Mouse (Mus musculus): ENCODE results near the gene Axdnd1. TPM values are rescaled to one million over a fixed set of nuclear protein-coding genes. Genes with fewer than 3 reads are reported as not detected.

Axdnd1 gene
- polyA plus RNA-seq, 1 experiment = not detected

GRCm38 (mm10) chr1:156280131-156280530 lies 140.8 kb downstream of the Axdnd1 start:
- 74% methylated on average over 7 of the region's 7 CpGs for WGBS
- H3K36me3 ChIP-seq (ENCODE audit: control insufficient read depth, insufficient read depth, low read length) = no peaks in the 10 kb centered on the region
- no peaks in the 10 kb centered on the region for H3K27me3 ChIP-seq (ENCODE audit: control insufficient read depth, insufficient read depth, low read length)
- H3K27ac ChIP-seq (ENCODE audit: insufficient read depth, low read depth, low read length) = no peak overlapping the region
- H3K4me1 ChIP-seq (ENCODE audit: control insufficient read depth, insufficient read depth, insufficient read length, low read length) = no peaks in the 10 kb centered on the region
- TF ChIP-seq CTCF (IDR thresholded peaks at IDR 0.05; ENCODE audit: extremely low read depth, insufficient read length, insufficient replicate concordance, low read depth, low read length) (no peak), POLR2A (IDR thresholded peaks at IDR 0.05; ENCODE audit: low read depth, low read length) (no peak)
- no peak overlapping the region for H3K4me3 ChIP-seq (ENCODE audit: low read depth, low read length)

- Histone ChIP-seq H3K4me3 (ENCODE audit: low read depth, low read length) (no peak overlapping the region), H3K36me3 (ENCODE audit: control insufficient read depth, insufficient read depth, low read length) (no peaks in the 10 kb centered on the region), H3K27me3 (ENCODE audit: control insufficient read depth, insufficient read depth, low read length) (no peaks in the 10 kb centered on the region), H3K27ac (ENCODE audit: insufficient read depth, low read depth, low read length) (no peak overlapping the region), H3K4me1 (ENCODE audit: control insufficient read depth, insufficient read depth, insufficient read length, low read length) (no peaks in the 10 kb centered on the region)
- 66% methylated on average over 7 of the region's 7 CpGs for WGBS
- TF ChIP-seq POLR2A (IDR thresholded peaks at IDR 0.05; ENCODE audit: low read depth, low read length) (no peak), CTCF (IDR thresholded peaks at IDR 0.05; ENCODE audit: extremely low read depth, insufficient read length, insufficient replicate concordance, low read depth, low read length) (no peak)
Observed at GRCm38 (mm10) chr1:156273647-156274046, 147.3 kb downstream of the Axdnd1 start.

Other genes starting within 250 kb of the Axdnd1 start
- gene Fam163a, start 216.1 kb downstream of the Axdnd1 start, polyA plus RNA-seq (2012; rRNA removed) = 0.16 and 0.17 TPM in 2 replicates
- gene Tdrd5, start 117.5 kb downstream of the Axdnd1 start, polyA plus RNA-seq (2012; rRNA removed) = not detected in 2 replicates
- 0.11 TPM in 1 of 2 replicates, not detected in the other for gene Nphs2, start 110.4 kb downstream of the Axdnd1 start, polyA plus RNA-seq (2012; rRNA removed)
- gene Gm2000, start 55.1 kb downstream of the Axdnd1 start, polyA plus RNA-seq (2012; rRNA removed) = 9.2 and 17.4 TPM in 2 replicates
- gene Soat1, start 53.2 kb upstream of the Axdnd1 start, polyA plus RNA-seq (2012; rRNA removed) = 4.2 and 6.1 TPM in 2 replicates
- 10.3 and 27.8 TPM in 2 replicates for gene Gm10031, start 102.9 kb upstream of the Axdnd1 start, polyA plus RNA-seq (2012; rRNA removed)
- 3.7 and 4.3 TPM in 2 replicates for gene Abl2, start 137.6 kb upstream of the Axdnd1 start, polyA plus RNA-seq (2012; rRNA removed)

Data from small intestine, adult 2 months (tissue).